Mouse (Mus musculus): ENCODE data around the gene Vps13d.

The Vps13d gene

DNA sequence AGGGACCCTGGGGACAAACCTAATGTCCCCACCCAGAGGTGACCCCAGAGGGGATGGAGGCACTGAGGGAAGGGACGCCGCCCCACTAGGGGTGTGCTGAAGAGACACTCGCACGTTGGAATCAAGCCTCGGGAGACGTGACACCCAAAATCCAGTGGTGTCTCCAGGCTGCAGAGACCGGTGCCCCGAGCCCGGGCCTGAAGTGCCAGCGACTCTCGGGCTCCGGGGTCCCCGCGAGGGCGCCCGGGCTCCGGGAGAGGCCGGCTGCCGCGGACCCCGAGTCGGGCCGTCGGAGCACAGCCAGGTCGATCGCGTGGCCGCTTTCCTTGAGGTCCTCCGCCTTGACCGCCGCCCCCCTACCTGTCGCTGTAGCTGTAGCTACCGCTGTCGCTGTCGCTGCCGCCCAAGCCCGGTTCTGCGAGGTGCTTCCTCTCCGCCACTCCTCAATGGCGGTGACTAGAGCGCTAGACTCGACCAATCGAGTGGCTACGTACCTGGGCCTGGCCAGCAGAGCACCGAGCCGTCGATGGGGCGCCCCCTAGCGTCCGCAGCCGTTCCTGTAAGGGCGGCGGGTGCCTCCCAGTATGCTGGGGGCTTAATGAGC, at the start of gene Vps13d:
Gene Vps13d (minus strand): TSS at position 447 of the 604 bp plus-strand sequence.
- ChIA-PET CTCF (interaction anchor here (0.6 to 2.5 kb wide), 26 partner anchors 10 to 326 kb away, joined by 3 to 20 read pairs (median 3); partner anchors contain the start of gene Tnfrsf1b (in 1 of the 4)), POLR2A (interaction anchor here in 3 of 4 experiments (0.6 to 5.9 kb wide), 29 partner anchors 9 to 304 kb away, joined by 3 to 39 read pairs (median 5); partner anchors contain the start of gene Tnfrsf1b (in 2 of the 3))

DNA sequence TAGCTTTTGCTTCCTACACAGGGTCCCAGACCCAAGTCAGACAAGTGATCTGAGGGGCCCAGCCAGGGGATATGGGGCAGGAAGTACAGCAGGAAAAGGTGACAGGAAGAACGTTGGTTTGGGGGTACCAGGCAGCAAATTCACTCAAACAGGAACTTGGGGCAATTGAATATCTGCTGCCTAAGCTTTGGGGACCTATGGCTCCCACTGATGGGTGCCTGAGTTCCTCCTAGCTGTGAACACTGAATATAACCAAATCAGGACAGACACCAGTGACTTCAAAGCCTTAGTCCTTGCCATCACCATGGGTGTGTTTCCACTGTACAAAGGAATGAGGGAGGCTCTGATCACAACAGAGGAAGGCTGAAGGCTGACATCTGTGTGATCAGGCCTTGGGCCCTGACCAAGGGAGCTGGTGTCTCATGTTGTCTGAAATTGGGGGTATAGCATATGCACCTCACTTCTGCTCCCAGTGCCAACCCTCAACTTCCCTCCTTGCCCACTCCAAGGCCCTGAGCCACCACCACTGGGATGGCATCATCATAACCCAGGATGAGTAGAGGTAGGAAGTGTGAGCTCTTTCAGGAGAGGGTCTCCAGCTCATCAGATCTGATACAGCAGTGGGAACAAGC, 48.0 kb upstream of the Vps13d start:
- CTCF ChIA-PET = interaction anchor here in 3 of 4 experiments (0.7 to 1.6 kb wide), 6 partner anchors 10 to 220 kb away, joined by 3 to 4 read pairs (median 4); no protein-coding TSS in a partner anchor
- POLR2A ChIA-PET = interaction anchor here in 2 of 4 experiments (0.8 to 19.9 kb wide), 8 partner anchors 12 to 34 kb away, joined by 3 to 364 read pairs (median 3); no protein-coding TSS in a partner anchor

DNA sequence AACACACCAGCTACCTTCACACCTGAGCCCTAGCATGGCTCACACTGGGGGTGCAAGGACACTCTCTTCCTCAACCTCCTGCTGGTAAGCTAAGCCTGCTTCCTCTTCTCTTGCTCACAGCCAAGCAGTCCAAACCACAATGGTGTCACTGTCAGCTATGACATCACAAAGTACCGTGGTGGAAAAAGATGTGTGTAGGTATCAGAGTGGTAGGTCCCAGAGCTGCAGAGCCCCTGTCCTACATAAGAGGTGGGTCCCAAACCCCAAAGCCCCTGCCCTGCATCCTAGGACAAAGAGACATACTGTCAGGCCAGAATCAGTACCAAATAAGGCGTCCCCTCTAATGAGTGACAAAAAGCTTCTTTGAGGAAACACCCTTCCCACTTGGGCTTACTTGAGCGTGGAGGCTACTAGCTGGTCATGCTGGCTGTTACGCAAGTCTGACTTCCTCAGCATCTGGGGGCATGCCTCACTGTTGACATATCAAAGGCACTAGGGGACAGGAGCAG, 46.0 kb upstream of the Vps13d start:
- ChIA-PET POLR2A (interaction anchor here in 3 of 4 experiments (0.6 to 19.9 kb wide), 17 partner anchors 9 to 350 kb away, joined by 3 to 364 read pairs (median 4); no protein-coding TSS in a partner anchor), CTCF (interaction anchor here in 2 of 4 experiments (0.6 to 1.3 kb wide), 5 partner anchors 20 to 85 kb away, joined by 3 to 5 read pairs (median 4); no protein-coding TSS in a partner anchor)

DNA sequence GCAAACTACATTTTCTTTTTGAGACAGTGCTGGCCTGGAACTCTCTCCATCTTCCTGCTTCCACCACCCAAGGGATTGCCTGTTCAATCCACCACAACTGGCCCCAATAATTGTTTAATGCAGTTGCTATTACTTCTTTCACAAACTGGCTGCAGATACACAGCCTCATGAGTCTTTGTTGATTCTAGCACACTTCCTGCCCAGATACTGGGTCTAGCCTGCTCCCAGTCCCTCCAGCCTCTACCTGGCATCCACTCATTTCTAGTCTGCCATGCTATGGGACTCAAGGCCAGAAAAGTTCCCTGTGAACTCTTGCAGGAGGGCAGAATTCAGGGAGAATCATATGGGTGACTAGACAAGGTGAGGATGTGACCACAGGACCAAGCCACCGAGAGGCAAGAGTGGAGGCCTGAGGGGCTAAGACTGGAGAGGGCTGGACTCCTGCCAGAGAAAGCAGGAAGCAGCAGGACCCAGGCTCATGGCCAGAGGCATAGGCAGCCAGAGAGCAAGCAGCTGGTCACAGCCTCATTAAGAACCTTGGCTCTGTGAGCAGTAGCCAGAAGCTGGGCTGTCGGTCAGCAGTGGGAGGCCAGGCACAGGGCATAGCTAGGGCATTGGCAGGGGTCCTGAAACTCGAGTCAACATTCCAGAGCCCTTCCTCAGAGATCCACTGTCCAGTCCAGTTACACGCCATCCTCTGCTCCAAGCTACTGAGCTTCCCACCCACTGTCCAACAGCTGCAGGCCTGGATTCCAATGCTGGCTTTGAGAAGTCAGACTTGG, 44.4 kb upstream of the Vps13d start:
- ChIA-PET CTCF (interaction anchor here in 1 of 4 experiments (0.9 to 1.0 kb wide), 2 partner anchors 19 to 24 kb away, joined by 3 to 5 read pairs; no protein-coding TSS in a partner anchor), POLR2A (interaction anchor here in 3 of 4 experiments (0.9 to 19.9 kb wide), 5 partner anchors 11 to 38 kb away, joined by 4 to 364 read pairs (median 11); no protein-coding TSS in a partner anchor)

DNA sequence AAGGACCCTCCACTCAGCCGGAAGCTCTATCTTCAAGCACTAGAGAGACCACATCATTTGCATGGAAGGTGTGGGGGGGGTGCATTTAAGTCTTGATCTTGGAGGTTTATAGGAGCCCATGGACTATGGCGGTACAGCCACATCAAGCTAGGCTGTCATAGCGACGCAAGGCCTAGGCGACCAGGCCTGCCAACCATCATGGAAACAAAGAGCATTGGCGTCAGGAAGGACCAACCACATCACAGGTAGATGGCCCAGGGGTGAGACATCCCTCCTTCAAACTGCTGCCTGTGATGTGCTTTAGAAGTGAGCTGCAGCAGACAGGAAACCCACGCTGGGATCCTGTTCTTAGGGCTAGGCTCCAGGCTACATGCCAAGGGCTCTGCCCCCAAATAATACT, 41.2 kb upstream of the Vps13d start:
- CTCF ChIA-PET = interaction anchor here in 1 of 4 experiments (0.8 kb wide), 1 partner anchor 21 kb away, joined by 3 read pairs; no protein-coding TSS in a partner anchor
- POLR2A ChIA-PET = interaction anchor here in 3 of 4 experiments (0.7 to 3.8 kb wide), 9 partner anchors 9 to 36 kb away, joined by 3 to 25 read pairs (median 6); partner anchors contain the start of gene Tnfrsf1b (in 2 of the 3)

DNA sequence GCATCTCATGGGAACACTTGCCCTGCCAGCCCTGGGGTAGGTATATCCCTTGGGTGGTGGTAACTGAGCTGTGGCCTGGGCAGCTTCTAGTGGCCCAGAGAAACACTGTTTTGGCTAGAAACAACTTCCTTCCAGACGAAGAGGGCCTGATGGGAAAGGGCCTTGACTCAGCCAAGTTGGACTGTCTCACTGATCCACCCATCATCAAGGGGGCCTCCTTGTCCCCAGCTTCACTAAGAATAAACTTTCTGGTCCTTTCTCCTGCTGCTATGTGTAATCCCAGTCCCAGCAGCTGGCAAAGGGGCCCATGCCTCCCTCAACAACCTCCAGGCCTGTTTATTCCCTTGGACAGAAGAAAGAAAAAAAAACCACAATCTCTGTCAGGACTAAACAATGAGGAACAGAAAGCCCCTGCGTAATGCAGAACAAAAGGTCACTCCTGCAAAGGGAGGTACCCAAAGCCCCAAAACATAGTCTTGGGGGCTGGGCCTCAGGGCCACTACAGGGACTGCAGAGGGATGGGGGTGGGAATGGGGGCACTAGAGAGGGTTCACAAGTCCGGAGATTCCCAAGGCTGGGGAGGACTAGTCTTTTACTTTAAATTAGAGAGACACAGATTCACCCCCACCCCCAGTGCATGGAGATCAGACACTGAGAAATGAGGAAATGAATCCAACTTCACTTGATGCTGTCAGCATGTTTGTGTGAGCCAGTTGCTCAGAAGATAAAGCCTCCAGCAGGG, 38.9 kb upstream of the Vps13d start:
- ChIA-PET POLR2A (interaction anchor here in 3 of 4 experiments (0.7 to 1.7 kb wide), 4 partner anchors 13 to 38 kb away, joined by 3 to 4 read pairs (median 3); partner anchors contain the start of gene Tnfrsf1b (in 1 of the 3)), CTCF (interaction anchor here in 1 of 4 experiments (1.1 kb wide), 1 partner anchor 14 kb away, joined by 3 read pairs; no protein-coding TSS in a partner anchor)

DNA sequence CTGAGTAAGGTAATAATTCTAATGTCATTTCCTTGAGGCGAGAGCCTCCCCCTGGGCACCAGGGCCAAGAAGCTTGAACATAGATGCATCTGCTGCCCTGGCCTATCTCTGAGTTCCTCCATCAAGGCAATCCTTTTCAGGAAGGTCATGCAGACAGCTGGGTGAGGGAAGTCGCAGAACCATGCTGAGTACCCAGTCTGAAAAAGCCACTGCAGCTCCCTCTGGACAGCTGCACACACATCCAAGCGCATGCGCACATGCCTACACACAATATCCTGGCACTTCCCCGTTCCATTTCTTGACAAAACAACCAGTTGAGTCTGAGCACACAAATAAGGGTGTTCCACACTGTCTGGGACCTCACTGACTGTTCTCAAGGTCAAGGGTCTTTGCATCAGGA, 36.9 kb upstream of the Vps13d start:
- ChIA-PET CTCF (interaction anchor here in 2 of 4 experiments (1.1 to 1.5 kb wide), 3 partner anchors 12 to 17 kb away, joined by 3 to 7 read pairs (median 4); no protein-coding TSS in a partner anchor), POLR2A (interaction anchor here in 3 of 4 experiments (1.0 to 2.5 kb wide), 4 partner anchors 11 to 15 kb away, joined by 3 to 10 read pairs (median 5); partner anchors contain the start of gene Tnfrsf1b (in 3 of the 3))

DNA sequence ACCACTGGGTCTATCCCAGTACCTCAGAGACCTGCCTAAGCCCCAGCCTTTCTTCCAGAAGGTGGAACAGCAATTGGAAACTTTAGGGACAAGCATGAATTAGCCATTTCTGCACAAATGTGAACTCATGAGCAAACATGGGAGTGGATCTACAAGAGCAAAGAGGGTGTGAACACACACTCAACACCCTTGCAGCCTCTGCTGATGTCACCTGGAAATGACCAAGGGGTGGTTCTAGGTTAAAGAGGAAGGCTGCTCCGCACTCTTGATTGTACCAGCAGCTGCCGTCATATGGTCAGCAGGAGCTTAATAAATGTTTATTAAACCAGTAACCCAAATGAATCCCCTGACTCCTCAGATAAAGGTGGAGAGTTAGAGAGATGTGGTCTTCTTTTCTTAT, 35.8 kb upstream of the Vps13d start:
- ChIA-PET CTCF (interaction anchor here in 2 of 4 experiments (1.1 to 1.5 kb wide), 3 partner anchors 11 to 16 kb away, joined by 3 to 7 read pairs (median 4); no protein-coding TSS in a partner anchor), POLR2A (interaction anchor here in 3 of 4 experiments (0.5 to 2.5 kb wide), 10 partner anchors 10 to 76 kb away, joined by 3 to 10 read pairs (median 3); partner anchors contain the start of gene Tnfrsf1b (in 2 of the 3))

DNA sequence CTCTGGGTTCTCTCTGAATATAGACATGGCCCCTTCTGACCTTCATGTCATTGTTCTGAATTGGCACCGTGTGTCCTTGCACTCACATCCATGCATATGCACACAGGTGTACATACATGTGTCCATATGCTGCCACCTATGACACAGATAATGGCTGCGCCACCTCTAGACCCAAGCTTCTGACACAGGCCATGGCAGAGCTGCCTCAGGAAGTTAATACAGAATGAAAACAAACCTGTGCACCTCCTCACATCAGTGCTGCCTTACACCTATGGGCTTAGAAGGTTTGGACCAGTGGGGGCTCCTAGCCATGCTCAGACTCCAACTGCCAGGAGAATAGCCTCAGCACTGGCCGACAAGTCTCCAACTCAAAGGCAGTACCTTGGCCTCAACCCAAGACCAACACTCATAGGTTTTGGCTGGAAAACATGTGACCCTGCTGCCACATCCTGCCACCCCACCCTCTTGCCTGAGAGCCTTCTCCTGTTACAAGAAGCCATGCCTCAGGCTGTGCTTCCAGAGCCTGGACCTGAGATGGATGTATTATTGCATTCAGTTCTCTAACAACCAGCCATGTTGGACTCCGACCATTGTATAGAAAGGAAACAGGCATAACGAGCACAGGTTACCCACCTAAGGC, 34.8 kb upstream of the Vps13d start:
- ChIA-PET CTCF (no interaction called here), POLR2A (interaction anchor here in 2 of 4 experiments (1.4 to 2.5 kb wide), 4 partner anchors 11 to 17 kb away, joined by 3 to 10 read pairs (median 3); partner anchors contain the start of gene Tnfrsf1b (in 1 of the 2))

DNA sequence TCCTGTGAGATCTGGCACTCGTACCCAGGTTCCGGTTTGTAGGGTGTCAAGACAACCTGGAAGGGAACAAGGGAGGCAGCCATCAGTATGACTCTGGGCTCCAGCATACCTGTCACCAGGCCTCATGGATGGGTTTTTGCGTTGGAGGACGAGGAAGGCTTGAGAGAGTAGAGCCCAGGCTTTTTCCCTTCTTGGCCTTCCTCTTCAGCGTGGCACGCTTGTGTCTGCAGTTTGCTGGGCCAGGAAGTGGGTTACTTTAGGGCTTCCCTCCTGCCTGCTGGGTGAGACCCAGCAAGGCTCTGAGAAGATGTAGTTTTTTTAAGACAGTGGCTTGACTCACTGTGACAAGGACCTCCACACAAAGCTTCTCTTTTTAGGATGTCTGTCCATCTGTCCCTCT, 34.2 kb upstream of the Vps13d start:
- CTCF ChIA-PET = interaction anchor here in 3 of 4 experiments (0.6 to 1.3 kb wide), 3 partner anchors 9 to 16 kb away, joined by 3 to 4 read pairs (median 3); no protein-coding TSS in a partner anchor
- POLR2A ChIA-PET = interaction anchor here in 2 of 4 experiments (0.8 to 1.6 kb wide), 4 partner anchors 10 to 43 kb away, joined by 3 to 4 read pairs (median 3); partner anchors contain the start of gene Tnfrsf1b (in 1 of the 2)

DNA sequence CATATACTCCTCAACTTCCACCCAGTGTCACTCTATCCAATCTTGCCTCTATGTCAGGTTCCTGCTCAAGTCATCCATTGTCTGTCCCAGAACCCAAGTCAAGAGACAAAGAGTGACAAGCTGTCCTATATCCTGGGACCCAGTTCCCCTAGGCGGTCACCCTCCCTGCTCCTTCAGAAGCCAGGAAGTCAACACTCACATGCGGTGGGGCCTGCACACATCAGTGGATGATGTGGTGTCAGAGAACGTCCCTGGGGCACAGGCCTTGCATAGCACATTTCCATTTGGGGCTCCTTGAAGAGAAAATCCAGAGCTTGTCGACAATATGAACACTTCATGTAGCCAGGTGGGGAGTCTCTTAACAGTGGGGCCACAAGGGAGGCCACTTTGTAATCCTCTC, 29.8 kb upstream of the Vps13d start:
- ChIA-PET CTCF (no interaction called here), POLR2A (interaction anchor here in 2 of 4 experiments (0.6 to 1.9 kb wide), 5 partner anchors 10 to 35 kb away, joined by 3 to 9 read pairs (median 3); no protein-coding TSS in a partner anchor)

DNA sequence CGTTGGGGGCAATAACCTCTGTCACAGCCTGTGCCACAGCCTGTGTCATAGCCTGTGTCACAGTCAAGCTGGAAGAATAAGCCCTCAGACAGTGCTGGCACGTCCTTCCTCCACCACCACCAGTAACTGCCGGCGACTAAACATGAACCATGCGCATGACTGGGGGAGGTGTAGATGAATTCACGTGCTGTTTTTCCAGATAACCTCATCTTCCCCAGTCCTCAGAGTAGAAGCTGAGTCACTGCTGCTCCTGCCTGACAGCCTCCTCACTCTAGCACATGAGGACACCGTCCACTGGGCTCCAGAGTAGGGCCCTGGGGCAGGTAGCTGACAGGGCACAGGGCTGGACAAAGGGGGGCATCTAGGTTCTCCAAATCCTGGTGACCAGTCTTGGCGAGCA, 27.3 kb upstream of the Vps13d start:
- CTCF ChIA-PET = interaction anchor here in 3 of 4 experiments (0.8 to 1.4 kb wide), 6 partner anchors 21 to 71 kb away, joined by 3 to 4 read pairs (median 3); partner anchors contain the start of gene Tnfrsf1b (in 1 of the 3)

DNA sequence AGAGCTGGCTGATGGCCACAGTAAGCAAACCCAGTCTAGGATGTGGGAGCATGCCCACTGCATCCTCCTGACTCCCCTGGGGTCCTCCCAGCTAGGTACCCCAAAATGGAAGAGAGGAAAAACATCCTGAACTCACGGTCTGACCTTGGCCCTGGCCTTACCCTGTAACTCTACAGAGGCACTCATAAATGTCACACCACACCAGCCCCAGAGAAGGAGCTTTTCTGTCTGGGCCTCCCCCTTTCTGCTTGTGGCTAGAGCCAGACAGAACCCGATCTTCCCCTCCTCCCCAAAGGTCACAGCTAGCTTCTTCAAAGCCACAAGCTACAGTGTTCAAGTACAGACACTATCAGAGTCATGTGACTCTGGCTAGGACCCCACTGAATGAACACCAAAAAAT, 26.6 kb upstream of the Vps13d start:
- CTCF ChIA-PET = interaction anchor here in 3 of 4 experiments (0.8 to 2.6 kb wide), 9 partner anchors 20 to 74 kb away, joined by 3 to 9 read pairs (median 3); partner anchors contain the start of gene Tnfrsf1b (in 1 of the 3)

More for the DNA sequence above, 27.3 kb upstream of the Vps13d start:
- POLR2A ChIA-PET = interaction anchor here in 3 of 4 experiments (0.7 to 5.7 kb wide), 24 partner anchors 7 to 88 kb away, joined by 3 to 56 read pairs (median 6); partner anchors contain the start of genes Tnfrsf1b (in 2 of the 3) and Vps13d (in 1 of the 3)

DNA sequence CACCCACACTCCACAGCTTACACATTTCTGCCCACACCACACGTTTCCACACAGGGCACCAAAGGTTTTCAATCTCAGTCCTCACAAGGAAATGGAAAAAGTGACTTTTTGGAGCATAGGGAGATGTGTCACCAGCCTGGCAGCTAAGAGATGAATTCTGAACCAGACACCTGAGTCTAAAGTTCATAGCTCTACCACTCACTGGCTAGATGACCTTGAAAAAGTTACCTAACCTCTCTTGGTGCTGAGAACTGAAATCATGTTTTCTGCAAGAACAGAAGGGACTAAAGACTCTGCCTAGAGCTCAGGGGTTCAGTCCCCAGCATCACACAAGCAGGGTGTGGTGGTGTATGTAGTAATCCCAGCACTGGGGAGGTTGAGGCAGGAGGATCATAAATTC, 25.2 kb upstream of the Vps13d start:
- ChIA-PET CTCF (interaction anchor here (0.6 to 2.6 kb wide), 69 partner anchors 8 to 329 kb away, joined by 3 to 21 read pairs (median 4); partner anchors contain the start of genes Tnfrsf1b (in 3 of the 4) and Vps13d (in 1 of the 4)), POLR2A (interaction anchor here (0.6 to 5.7 kb wide), 36 partner anchors 8 to 272 kb away, joined by 3 to 56 read pairs (median 6); partner anchors contain the start of genes Tnfrsf1b (in 3 of the 4) and Vps13d (in 1 of the 4))

More for the DNA sequence above, 26.6 kb upstream of the Vps13d start:
- POLR2A ChIA-PET = interaction anchor here in 3 of 4 experiments (0.8 to 5.7 kb wide), 23 partner anchors 10 to 88 kb away, joined by 3 to 56 read pairs (median 6); partner anchors contain the start of genes Tnfrsf1b (in 3 of the 3) and Vps13d (in 1 of the 3)

Data from embryonic stem cell, embryonic (primary cell).